Mouse (Mus musculus) G1E (cell line): ENCODE data around the gene Actn4. TPM values are rescaled to one million over a fixed set of nuclear protein-coding genes. Genes with fewer than 3 reads are reported as not detected.

Experiments
- ATAC-seq: 2 replicates; pipeline ENCODE4 v1.8.0; 2016; ENCODE audit warnings: mild to moderate bottlenecking; ENCODE audit not compliant: insufficient number of reproducible peaks, poor library complexity, low FRiP score, severe bottlenecking; ENCODE audit errors: extremely low read depth
- DNase-seq: peaks from one replicate; pipeline ENCODE4 v3.0.0; 2012; ENCODE audit warnings: low spot score
- H3K27me3 ChIP-seq: 2 replicates; pipeline ENCODE4 v1.6.1; 2012; ENCODE audit warnings: mild to moderate bottlenecking, low read length, inconsistent platforms; ENCODE audit not compliant: insufficient read depth
- H3K36me3 ChIP-seq: replicated peaks from 2 replicates; pipeline ENCODE3; 2012; ENCODE audit warnings: mild to moderate bottlenecking, inconsistent platforms
- H3K4me1 ChIP-seq: 2 replicates; pipeline ENCODE4 v1.6.1; 2012; ENCODE audit warnings: low read depth, low read length, inconsistent platforms, mixed read lengths; ENCODE audit not compliant: insufficient read depth
- H3K4me3 ChIP-seq: 2 replicates; pipeline ENCODE4 v1.5.1; 2012; ENCODE audit warnings: low read depth, mild to moderate bottlenecking, inconsistent platforms, low read length, moderate library complexity, mixed read lengths
- H3K9me3 ChIP-seq: replicated peaks from 2 replicates; pipeline ENCODE4 v1.6.1; 2012; ENCODE audit warnings: inconsistent platforms
- CTCF ChIP-seq: IDR thresholded peaks from 2 replicates; pipeline ENCODE4 v1.5.1; 2012; ENCODE audit warnings: low read depth, low read length, inconsistent platforms, mixed read lengths
- GATA1 ChIP-seq: IDR thresholded peaks from 2 replicates; pipeline ENCODE4 v1.6.1; 2012; ENCODE audit warnings: borderline replicate concordance, low read length, inconsistent platforms, mixed read lengths
- GATA2 ChIP-seq: IDR thresholded peaks from 2 replicates; pipeline ENCODE4 v1.6.1; 2012; ENCODE audit warnings: low read depth, low read length, inconsistent platforms, borderline replicate concordance
- POLR2AphosphoS5 ChIP-seq: IDR thresholded peaks from 2 replicates; pipeline ENCODE4 v1.6.1; 2012; ENCODE audit warnings: low read depth, low read length, inconsistent platforms; ENCODE audit not compliant: insufficient replicate concordance
- TAL1 ChIP-seq: conservative IDR thresholded peaks from 2 replicates; pipeline ENCODE4 v1.6.1; 2012; ENCODE audit warnings: low read depth, low read length, inconsistent platforms, mixed read lengths
- polyA plus RNA-seq: library from polyadenylated mRNA; stranded (reverse); fragments of >175 nt; gene quantifications from 2 replicates; pipeline ENCODE4 v1.2.3, GENCODE M21; 2012
- total RNA-seq, 2 experiments: library from RNA; stranded (forward) in 1 of 2; stranded (reverse) in 1 of 2; fragments of 200-1000 nt in 1 of 2; fragments of >200 nt in 1 of 2; fragmentation: Nextera tagmentation in 1 of 2; gene quantifications; 2 replicates each; pipeline ENCODE4 v1.2.3; 2014 to 2017

Actn4 gene
- total and polyA plus RNA-seq, 3 experiments = 28.1 to 260 (median 121) TPM

- Histone ChIP-seq H3K27me3 (no peaks in the 10 kb centered on the region), H3K36me3 (peaks cover 71% of the 10 kb centered on the region), H3K4me3 (no peak overlapping the region), H3K9me3 (no peaks in the 10 kb centered on the region), H3K4me1 (0 out of 2 replicates have a peak, but pooled peaks cover 7% of the 10 kb centered on the region)
- no peak for DNase-seq
- TF ChIP-seq GATA2 = no peak
- no peak for TF ChIP-seq CTCF
- TF ChIP-seq GATA1 = no peak
- no peak for TF ChIP-seq TAL1
- no peak for TF ChIP-seq POLR2AphosphoS5
- no peak for ATAC-seq
These were observed 30.9 kb upstream of the Actn4 start for GRCm38 (mm10) chr7:28992997-28993396.

- no peaks in the 10 kb centered on the region for H3K27me3 ChIP-seq
- peaks cover 7% of the 10 kb centered on the region; the same call in 1 of the 2 replicates for H3K4me1 ChIP-seq
- H3K9me3 ChIP-seq = no peaks in the 10 kb centered on the region
- no peak for DNase-seq
- no peak for ATAC-seq
- H3K36me3 ChIP-seq = peaks cover 83% of the 10 kb centered on the region
- no peak overlapping the region for H3K4me3 ChIP-seq
- no peak for TF ChIP-seq GATA2
- TF ChIP-seq CTCF = peak; percentile 36; the same call in 1 of the 2 replicates
These were observed 29.5 kb upstream of the Actn4 start for GRCm38 (mm10) chr7:28991616-28992015.

- no peak for DNase-seq
- H3K9me3 ChIP-seq = no peaks in the 10 kb centered on the region
- H3K4me3 ChIP-seq = no peak overlapping the region
- peaks cover 7% of the 10 kb centered on the region; the same call in 1 of the 2 replicates for H3K4me1 ChIP-seq
- H3K36me3 ChIP-seq = peaks cover 85% of the 10 kb centered on the region
- H3K27me3 ChIP-seq = no peaks in the 10 kb centered on the region
- no peak for ATAC-seq
- TF ChIP-seq GATA1 (no peak), POLR2AphosphoS5 (no peak), CTCF (no peak), GATA2 (no peak), TAL1 (no peak)
These were observed 28.7 kb upstream of the Actn4 start for GRCm38 (mm10) chr7:28990766-28991273.

GRCm38 (mm10) chr7:28985207-28985606, 23.1 kb upstream of the Actn4 start:
- H3K36me3 ChIP-seq = peaks cover 57% of the 10 kb centered on the region
- H3K27me3 ChIP-seq = no peaks in the 10 kb centered on the region
- peaks cover 35% of the 10 kb centered on the region for H3K4me1 ChIP-seq
- TF ChIP-seq TAL1 = no peak
- no peak for TF ChIP-seq CTCF
- no peak for TF ChIP-seq GATA1
- no peak for TF ChIP-seq POLR2AphosphoS5
- TF ChIP-seq GATA2 = no peak
- no peak overlapping the region for H3K4me3 ChIP-seq
- no peaks in the 10 kb centered on the region for H3K9me3 ChIP-seq
- no peak for ATAC-seq
- DNase-seq = no peak

GRCm38 (mm10) chr7:28984452-28984851, 22.3 kb upstream of the Actn4 start:
- Histone ChIP-seq H3K4me3 (no peak overlapping the region), H3K4me1 (peaks cover 39% of the 10 kb centered on the region), H3K27me3 (no peaks in the 10 kb centered on the region), H3K36me3 (peaks cover 55% of the 10 kb centered on the region), H3K9me3 (no peaks in the 10 kb centered on the region)
- TF ChIP-seq GATA2 (no peak), POLR2AphosphoS5 (no peak), CTCF (no peak), GATA1 (no peak), TAL1 (no peak)
- ATAC-seq (no peak), DNase-seq (no peak)

- Histone ChIP-seq H3K36me3 (peaks cover 56% of the 10 kb centered on the region), H3K4me3 (no peak overlapping the region), H3K9me3 (no peaks in the 10 kb centered on the region), H3K27me3 (no peaks in the 10 kb centered on the region), H3K4me1 (peaks cover 43% of the 10 kb centered on the region)
- ATAC-seq (no peak), DNase-seq (no peak)
- TF ChIP-seq GATA2 (no peak), CTCF (no peak), GATA1 (no peak), POLR2AphosphoS5 (no peak), TAL1 (no peak)
These were observed 21.7 kb upstream of the Actn4 start for GRCm38 (mm10) chr7:28983849-28984248.

- TF ChIP-seq CTCF (no peak), GATA1 (no peak), POLR2AphosphoS5 (no peak), GATA2 (no peak), TAL1 (no peak)
- Histone ChIP-seq H3K36me3 (peaks cover 56% of the 10 kb centered on the region), H3K9me3 (no peaks in the 10 kb centered on the region), H3K27me3 (no peaks in the 10 kb centered on the region), H3K4me3 (peak overlapping the region; percentile 72), H3K4me1 (peaks cover 50% of the 10 kb centered on the region)
- ATAC-seq (no peak), DNase-seq (peak; percentile 36)
These were observed 21.0 kb upstream of the Actn4 start for GRCm38 (mm10) chr7:28983141-28983564.
